Mouse (Mus musculus) B cell, adult (primary cell): ENCODE data around the gene Pced1a. TPM values are rescaled to one million over a fixed set of nuclear protein-coding genes. Genes with fewer than 3 reads are reported as not detected.

Experiments used
- total RNA-seq: library from RNA; stranded (reverse); gene quantifications from 4 replicates; pipeline ENCODE4 v1.2.4, GENCODE M21; 2023; ENCODE audit not compliant: inconsistent age

Pced1a gene
- 20.7 to 23.7 TPM (median 21.7 TPM) in 4 replicates for total RNA-seq

DNA sequence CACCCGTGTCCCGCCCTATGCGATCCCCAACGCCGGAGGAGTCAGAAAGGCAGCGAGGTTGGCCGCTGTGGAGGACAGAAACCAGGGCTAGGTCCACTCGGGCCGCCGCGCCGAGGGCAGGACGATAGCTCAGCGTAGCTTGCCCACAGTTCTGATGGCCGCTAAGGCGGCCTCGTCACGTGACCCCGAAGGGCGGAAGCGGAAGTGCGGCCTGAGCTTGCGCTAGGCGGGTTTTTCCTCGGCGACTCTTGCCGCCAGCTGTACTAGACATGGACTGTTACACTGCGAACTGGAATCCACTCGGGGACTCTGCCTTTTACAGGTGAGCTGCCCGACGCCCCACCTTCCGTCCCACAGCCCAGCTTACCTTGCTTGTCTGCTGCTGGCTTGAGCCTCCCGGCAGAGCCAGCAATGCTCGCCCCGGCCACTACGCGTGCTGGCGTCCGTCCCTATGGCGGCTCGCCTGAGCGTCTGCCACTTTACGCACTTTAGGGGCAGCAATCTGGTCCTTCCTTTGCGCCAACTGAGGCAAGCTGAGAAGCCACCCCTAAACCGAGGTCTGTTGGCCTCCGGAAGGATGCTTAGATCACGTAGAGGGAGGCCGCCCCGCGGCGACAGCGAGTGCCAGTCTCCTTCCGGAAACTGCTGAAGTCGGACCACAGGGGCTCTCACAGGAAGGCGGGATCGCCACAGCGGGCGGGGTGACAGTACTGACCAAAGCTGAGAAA, at the start of gene Pced1a, which contains the start of gene Vps16:
Gene Pced1a (minus strand): TSS at position 576 of the 728 bp plus-strand sequence.
Gene Vps16 (plus strand): TSS at position 214 of the 728 bp plus-strand sequence.

GRCm38 (mm10) chr2:130449794-130450433, 25.4 kb upstream of the Pced1a start, which contains the start of gene Ptpra:
Ptpra (plus strand) TSS chr2:130450278.

DNA sequence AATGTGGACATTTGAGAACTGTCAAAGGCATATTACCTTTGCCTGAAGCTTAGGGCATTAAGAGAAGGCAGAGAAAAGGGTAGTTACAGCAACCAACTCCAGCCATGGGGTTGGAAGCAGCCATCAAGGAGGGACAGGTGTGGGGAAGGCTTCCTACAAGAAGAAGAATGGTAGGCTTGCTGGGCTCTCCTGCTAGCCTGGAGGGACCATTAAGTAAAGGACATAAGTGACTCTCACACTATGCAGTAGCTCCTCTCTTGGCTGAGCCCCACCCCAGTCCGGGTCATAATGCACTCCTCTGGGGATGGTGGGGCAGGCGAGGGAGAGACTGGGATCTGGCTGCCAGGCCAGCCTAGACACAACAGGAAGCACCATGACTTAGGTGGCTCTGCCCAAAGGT, 18.3 kb downstream of the Pced1a start, which contains the start of gene Tmem239:
Gene Tmem239 (plus strand): TSS at position 301 of the 400 bp plus-strand sequence.

GRCm38 (mm10) chr2:130404939-130405338, 19.6 kb downstream of the Pced1a start, which contains the start of the genes Gm28372 and 1700020A23Rik:
Gm28372 (plus strand) TSS chr2:130405239.
1700020A23Rik (plus strand) TSS chr2:130405259.

GRCm38 (mm10) chr2:130397186-130397985, 27.1 kb downstream of the Pced1a start, which contains the start of gene Cpxm1:
Cpxm1 (minus strand) TSS chr2:130397574.

Other genes with a start within 250 kb of the Pced1a start
- 171 to 185 TPM (median 174 TPM) in 4 replicates for gene Snrpb, start 245.3 kb downstream of the Pced1a start, total RNA-seq
- not detected in 4 replicates for gene Tmc2, start 229.5 kb downstream of the Pced1a start, total RNA-seq
- 325 to 390 TPM (median 366 TPM) in 4 replicates for gene Nop56, start 150.3 kb downstream of the Pced1a start, total RNA-seq
- gene Idh3b, start 140.2 kb downstream of the Pced1a start, total RNA-seq: 129 to 141 TPM (median 136 TPM) in 4 replicates
- not detected in 4 replicates for gene Ebf4, start 129.5 kb downstream of the Pced1a start, total RNA-seq
- gene Cpxm1, start 27.1 kb downstream of the Pced1a start, total RNA-seq: 0.60 to 0.93 TPM (median 0.77 TPM) in 3 of 4 replicates, not detected in the other
- gene Gm28372, start 19.5 kb downstream of the Pced1a start, total RNA-seq: not detected in 4 replicates
- not detected in 4 replicates for gene 1700020A23Rik, start 19.4 kb downstream of the Pced1a start, total RNA-seq
- gene Tmem239, start 18.2 kb downstream of the Pced1a start, total RNA-seq: not detected in 4 replicates
- 154 to 166 TPM (median 156 TPM) in 4 replicates for gene Vps16, start 362 bp downstream of the Pced1a start, total RNA-seq
- 102 to 110 TPM (median 107 TPM) in 4 replicates for gene Ptpra, start 25.6 kb upstream of the Pced1a start, total RNA-seq
- gene Mrps26, start 139.0 kb upstream of the Pced1a start, total RNA-seq: 46.3 to 59.5 TPM (median 55.6 TPM) in 4 replicates
- not detected in 4 replicates for gene Oxt, start 151.5 kb upstream of the Pced1a start, total RNA-seq
- gene Avp, start 157.9 kb upstream of the Pced1a start, total RNA-seq: not detected in 4 replicates
- gene Fastkd5, start 205.3 kb upstream of the Pced1a start, total RNA-seq: 5.9 to 7.4 TPM (median 7.0 TPM) in 4 replicates
- gene Ubox5, start 205.3 kb upstream of the Pced1a start, total RNA-seq: 5.2 to 7.7 TPM (median 6.3 TPM) in 4 replicates
- 4.9 to 6.1 TPM (median 5.7 TPM) in 4 replicates for gene Lzts3, start 218.1 kb upstream of the Pced1a start, total RNA-seq
- gene Ddrgk1, start 240.0 kb upstream of the Pced1a start, total RNA-seq: 131 to 157 TPM (median 140 TPM) in 4 replicates
- gene Itpa, start 242.9 kb upstream of the Pced1a start, total RNA-seq: 14.1 to 20.2 TPM (median 15.1 TPM) in 4 replicates